Mouse (Mus musculus): ENCODE data around the gene Catsperz. TPM values are rescaled to one million over a fixed set of nuclear protein-coding genes. Genes with fewer than 3 reads are reported as not detected.

Gene Catsperz
- polyA plus RNA-seq, 1 experiment from 2014 or later, result 2.3 TPM

Small RNA genes lying within 50 kb of the gene (microRNA-seq; reads per million reads assigned to microRNA genes)
- gene Mir6990, result 3.5 reads per million, percentile 12 among the genes with 10 or more reads in this experiment

Other genes starting within 250 kb of the Catsperz start
- 14.8 and 19.3 TPM in 2 replicates for gene Rps6ka4, start 84.7 kb downstream of the Catsperz start, polyA plus RNA-seq (2016; fragmentation: Nextera tagmentation; extraction: Ambion mirVana)
- 0.47 and 0.55 TPM in 2 replicates for gene Ccdc88b, start 67.2 kb downstream of the Catsperz start, polyA plus RNA-seq (2016; fragmentation: Nextera tagmentation; extraction: Ambion mirVana)
- 85.9 and 92.9 TPM in 2 replicates for gene Trmt112, start 15.7 kb downstream of the Catsperz start, polyA plus RNA-seq (2016; fragmentation: Nextera tagmentation; extraction: Ambion mirVana)
- 202 and 218 TPM in 2 replicates for gene Prdx5, start 15.3 kb downstream of the Catsperz start, polyA plus RNA-seq (2016; fragmentation: Nextera tagmentation; extraction: Ambion mirVana)
- 27.4 and 30.2 TPM in 2 replicates for gene Esrra, start 3.6 kb downstream of the Catsperz start, polyA plus RNA-seq (2016; fragmentation: Nextera tagmentation; extraction: Ambion mirVana)
- 0.14 and 0.29 TPM in 2 replicates for gene Kcnk4, start 9.1 kb upstream of the Catsperz start, polyA plus RNA-seq (2016; fragmentation: Nextera tagmentation; extraction: Ambion mirVana)
- gene Bad, start 16.5 kb upstream of the Catsperz start, polyA plus RNA-seq (2016; fragmentation: Nextera tagmentation; extraction: Ambion mirVana), result 53.4 and 54.5 TPM in 2 replicates
- gene Gpr137, start 17.1 kb upstream of the Catsperz start, polyA plus RNA-seq (2016; fragmentation: Nextera tagmentation; extraction: Ambion mirVana), result 21.0 and 23.7 TPM in 2 replicates
- 194 and 198 TPM in 2 replicates for gene Ppp1r14b, start 49.6 kb upstream of the Catsperz start, polyA plus RNA-seq (2016; fragmentation: Nextera tagmentation; extraction: Ambion mirVana)
- gene Plcb3, start 51.1 kb upstream of the Catsperz start, polyA plus RNA-seq (2016; fragmentation: Nextera tagmentation; extraction: Ambion mirVana), result 26.6 and 28.9 TPM in 2 replicates
- gene Fkbp2, start 55.1 kb upstream of the Catsperz start, polyA plus RNA-seq (2016; fragmentation: Nextera tagmentation; extraction: Ambion mirVana), result 73.3 and 81.9 TPM in 2 replicates
- gene Vegfb, start 62.3 kb upstream of the Catsperz start, polyA plus RNA-seq (2016; fragmentation: Nextera tagmentation; extraction: Ambion mirVana), result 126 and 136 TPM in 2 replicates
- 32.7 and 33.9 TPM in 2 replicates for gene Dnajc4, start 67.2 kb upstream of the Catsperz start, polyA plus RNA-seq (2016; fragmentation: Nextera tagmentation; extraction: Ambion mirVana)
- 22.4 and 23.6 TPM in 2 replicates for gene Nudt22, start 70.7 kb upstream of the Catsperz start, polyA plus RNA-seq (2016; fragmentation: Nextera tagmentation; extraction: Ambion mirVana)
- 13.3 and 14.3 TPM in 2 replicates for gene Trpt1, start 70.8 kb upstream of the Catsperz start, polyA plus RNA-seq (2016; fragmentation: Nextera tagmentation; extraction: Ambion mirVana)
- gene Fermt3, start 94.1 kb upstream of the Catsperz start, polyA plus RNA-seq (2016; fragmentation: Nextera tagmentation; extraction: Ambion mirVana), result 9.3 and 11.7 TPM in 2 replicates
- gene Stip1, start 114.6 kb upstream of the Catsperz start, polyA plus RNA-seq (2016; fragmentation: Nextera tagmentation; extraction: Ambion mirVana), result 228 and 236 TPM in 2 replicates
- 29.0 and 30.0 TPM in 2 replicates for gene Macrod1, start 131.4 kb upstream of the Catsperz start, polyA plus RNA-seq (2016; fragmentation: Nextera tagmentation; extraction: Ambion mirVana)
- gene Flrt1, start 180.3 kb upstream of the Catsperz start, polyA plus RNA-seq (2016; fragmentation: Nextera tagmentation; extraction: Ambion mirVana), result 0.81 and 0.87 TPM in 2 replicates

All from heart, embryonic 12.5 days (tissue).